Mouse (Mus musculus) hindbrain, embryonic 13.5 days (tissue): Measurements from ENCODE around the gene Spem1. TPM values are rescaled to one million over a fixed set of nuclear protein-coding genes. Genes with fewer than 3 reads are reported as not detected.

Experiments
- ATAC-seq: fragments of 200-750 bp; cut with Nextera tagmentation; 2 replicates; pipeline ENCODE4 v1.8.0; 2017; ENCODE audit warnings: moderate TSS enrichment; ENCODE audit not compliant: low FRiP score
- H3K27ac ChIP-seq: fragments of 300-500 bp; sonication (generic); 2 replicates; pipeline ENCODE4 v1.5.1; 2015; ENCODE audit warnings: inconsistent platforms, mild to moderate bottlenecking, moderate library complexity
- H3K27me3 ChIP-seq: fragments of 300-500 bp; sonication (generic); 2 replicates; pipeline ENCODE4 v1.6.1; 2015; ENCODE audit warnings: mild to moderate bottlenecking, inconsistent platforms
- H3K36me3 ChIP-seq: fragments of 300-500 bp; sonication (generic); 2 replicates; pipeline ENCODE4 v1.6.1; 2015; ENCODE audit warnings: mild to moderate bottlenecking, inconsistent platforms
- H3K4me1 ChIP-seq: fragments of 300-500 bp; sonication (generic); replicated peaks from 2 replicates; pipeline ENCODE4 v1.6.1; 2015; ENCODE audit warnings: inconsistent platforms
- H3K4me2 ChIP-seq: fragments of 300-500 bp; sonication (generic); 2 replicates; pipeline ENCODE4 v1.6.1; 2015; ENCODE audit warnings: inconsistent platforms, mild to moderate bottlenecking, moderate library complexity
- H3K4me3 ChIP-seq: fragments of 300-500 bp; sonication (generic); 2 replicates; pipeline ENCODE4 v1.5.1; 2015; ENCODE audit warnings: mild to moderate bottlenecking, inconsistent platforms
- H3K9ac ChIP-seq: fragments of 300-500 bp; sonication (generic); 2 replicates; pipeline ENCODE4 v1.6.1; 2015; ENCODE audit warnings: mild to moderate bottlenecking, inconsistent platforms
- H3K9me3 ChIP-seq: fragments of 300-500 bp; sonication (generic); 2 replicates; pipeline ENCODE4 v1.6.1; 2016; ENCODE audit warnings: inconsistent platforms
- WGBS: fragments of 180-500 bp; shearing (Covaris S2); methylation state at CpG from one replicate; pipeline ENCODE4 v1.1.7; 2015; 5-methylcytosine and 5-hydroxymethylcytosine counted together
- polyA plus RNA-seq: library from polyadenylated mRNA; unstranded; fragments of >200 nt; fragmentation: Nextera tagmentation; extraction: Ambion mirVana; gene quantifications from 2 replicates; pipeline ENCODE4 v1.2.1, GENCODE M21; 2015

Spem1 gene
- polyA plus RNA-seq, 1 experiment from 2014 or later: 0.81 TPM

DNA sequence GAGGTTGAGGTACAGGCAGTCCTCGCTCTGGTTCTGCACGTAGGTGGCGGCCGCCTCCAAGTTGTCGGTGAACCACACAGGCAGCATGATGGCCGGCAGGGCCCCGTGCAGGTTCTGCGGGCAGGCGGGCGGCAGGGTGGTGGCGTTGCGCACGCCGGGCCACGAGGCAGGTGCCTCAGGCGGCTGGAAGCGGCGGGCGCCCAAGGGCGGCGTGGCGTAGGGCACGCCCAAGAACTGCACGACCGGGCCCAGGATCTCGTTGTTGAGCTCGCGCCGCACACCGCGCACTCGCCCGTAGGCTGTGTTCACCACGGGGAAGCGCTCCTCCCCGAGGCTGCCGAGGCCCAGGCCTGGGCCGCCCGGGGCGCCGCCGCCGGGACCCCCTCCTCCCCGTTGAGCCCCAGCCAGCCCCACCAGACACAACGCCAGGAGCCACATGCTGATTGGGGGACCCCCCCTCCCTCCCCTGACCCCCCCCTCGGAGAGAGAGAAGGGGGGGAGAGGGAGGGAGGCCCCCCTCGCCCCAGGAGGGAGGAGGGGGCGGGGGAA lies 12.1 kb upstream of the Spem1 start:
- no peak for ATAC-seq
- Histone ChIP-seq H3K27me3 (no peaks in the 10 kb centered on the region), H3K27ac (peak overlapping the region; percentile 99; the same call in 1 of the 2 replicates), H3K9me3 (no peaks in the 10 kb centered on the region), H3K4me1 (peaks cover 52% of the 10 kb centered on the region), H3K4me3 (peak overlapping the region; percentile 98), H3K4me2 (peak overlapping the region; percentile 99), H3K36me3 (peaks cover 37% of the 10 kb centered on the region), H3K9ac (peak overlapping the region; percentile 99)
- WGBS: 4% methylated on average over 43 of the region's 48 CpGs

DNA sequence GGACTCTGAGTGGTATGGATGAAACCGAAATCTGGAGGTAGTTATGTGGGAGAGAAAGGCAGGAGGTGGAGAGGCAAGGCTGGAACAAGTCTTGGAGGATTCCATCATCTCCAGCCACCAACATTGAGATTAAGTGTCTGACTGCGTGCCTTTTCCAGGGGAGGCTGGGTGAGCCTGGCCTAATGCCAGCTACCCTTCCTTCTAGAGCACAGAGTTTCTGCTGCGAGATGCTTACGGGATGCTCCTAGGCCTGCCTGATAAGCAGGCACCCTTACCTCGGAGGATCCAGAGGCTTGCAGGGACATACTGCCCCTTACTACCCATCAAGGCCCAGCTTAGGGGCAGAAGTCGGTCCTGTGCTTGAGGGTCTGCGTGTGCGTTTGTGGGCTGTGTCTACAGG lies 11.6 kb upstream of the Spem1 start:
- H3K27me3 ChIP-seq: no peaks in the 10 kb centered on the region
- peaks cover 52% of the 10 kb centered on the region for H3K4me1 ChIP-seq
- H3K9me3 ChIP-seq: no peaks in the 10 kb centered on the region
- 52% methylated on average over 8 of the region's 8 CpGs for WGBS
- peak overlapping the region; percentile 98 for H3K4me3 ChIP-seq
- H3K4me2 ChIP-seq: peak overlapping the region; percentile 99
- 0 out of 2 replicates have a peak overlapping the region, but pooled peaks have one; percentile 99 for H3K27ac ChIP-seq
- peak overlapping the region; percentile 99 for H3K9ac ChIP-seq
- no peak for ATAC-seq
- peaks cover 42% of the 10 kb centered on the region for H3K36me3 ChIP-seq

DNA sequence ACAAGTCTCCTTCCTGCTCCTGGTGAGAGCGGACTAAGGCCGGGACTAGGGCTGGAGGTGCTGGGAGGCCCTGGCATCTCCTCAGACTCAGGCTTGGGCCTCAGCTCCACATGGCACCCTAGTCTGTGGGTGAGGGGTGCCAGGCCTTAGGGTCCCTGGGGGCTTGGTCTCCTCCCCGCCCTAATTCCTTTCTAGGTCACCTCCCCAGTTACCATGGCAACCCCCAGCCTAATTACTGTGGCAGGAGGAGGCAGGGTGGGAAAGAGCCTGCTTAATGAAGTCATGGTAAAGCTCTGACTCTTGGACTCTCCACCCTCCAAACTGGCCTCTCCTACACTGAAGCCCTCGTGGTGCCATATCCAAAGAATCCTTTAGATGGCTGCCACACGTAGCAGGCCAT lies 6.9 kb upstream of the Spem1 start:
- Histone ChIP-seq H3K27me3 (no peaks in the 10 kb centered on the region), H3K27ac (0 out of 2 replicates have a peak overlapping the region, but pooled peaks have one; percentile 12), H3K4me1 (peaks cover 28% of the 10 kb centered on the region), H3K9me3 (no peaks in the 10 kb centered on the region), H3K36me3 (peaks cover 87% of the 10 kb centered on the region), H3K9ac (peak overlapping the region; percentile 43; the same call in 1 of the 2 replicates), H3K4me2 (no peak overlapping the region), H3K4me3 (no peak overlapping the region)
- no peak for ATAC-seq
- WGBS: 63% methylated on average over 5 of the region's 5 CpGs

DNA sequence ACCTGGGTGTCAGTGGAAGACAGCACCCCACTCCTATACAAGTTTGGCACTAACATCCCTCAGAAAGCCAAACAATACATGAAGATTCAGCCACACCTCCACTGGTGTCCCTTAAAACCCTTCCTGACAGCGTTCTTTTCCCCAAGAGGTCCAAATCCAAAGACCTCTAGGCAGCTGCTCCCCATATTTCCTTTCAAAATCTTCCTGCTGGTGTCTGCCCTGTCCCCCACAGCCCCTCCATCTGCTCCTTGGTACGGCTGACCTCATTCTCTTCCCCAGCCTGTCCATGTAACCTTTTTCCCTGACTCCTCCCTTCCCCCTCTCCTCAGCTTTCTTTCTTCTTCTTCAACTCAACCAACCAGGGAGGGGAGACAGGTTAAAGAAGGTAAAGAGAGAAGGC lies 1.5 kb upstream of the Spem1 start:
- WGBS: 68% methylated on average over 2 of the region's 2 CpGs
- no peak overlapping the region for H3K4me2 ChIP-seq
- no peak for ATAC-seq
- no peaks in the 10 kb centered on the region for H3K9me3 ChIP-seq
- no peak overlapping the region for H3K27ac ChIP-seq
- peaks cover 45% of the 10 kb centered on the region for H3K36me3 ChIP-seq
- H3K4me3 ChIP-seq: no peak overlapping the region
- no peaks in the 10 kb centered on the region for H3K27me3 ChIP-seq
- H3K4me1 ChIP-seq: no peaks in the 10 kb centered on the region
- H3K9ac ChIP-seq: no peak overlapping the region

DNA sequence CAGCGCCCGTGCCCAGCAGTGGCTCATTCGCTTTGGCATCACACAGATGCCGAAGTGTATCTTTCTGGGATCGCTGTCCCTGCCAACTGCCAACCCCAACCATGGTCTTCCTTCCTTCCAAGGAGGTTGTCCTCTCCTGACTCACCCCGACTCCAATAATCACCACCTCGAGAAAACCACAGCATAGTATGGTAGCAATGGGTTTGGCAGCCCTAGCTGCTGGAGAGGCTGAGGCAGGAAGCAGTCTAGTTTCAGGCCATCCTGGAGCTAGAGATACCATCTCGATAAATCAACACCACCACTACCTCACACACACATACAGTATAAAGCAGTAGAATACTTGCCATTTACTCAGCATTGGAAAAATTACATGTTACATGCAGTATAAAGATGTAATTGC lies 3.1 kb downstream of the Spem1 start:
- Histone ChIP-seq H3K9ac (no peak overlapping the region), H3K4me1 (no peaks in the 10 kb centered on the region), H3K4me3 (no peak overlapping the region), H3K9me3 (no peaks in the 10 kb centered on the region), H3K27ac (no peak overlapping the region), H3K27me3 (no peaks in the 10 kb centered on the region), H3K36me3 (no peaks in the 10 kb centered on the region; the same call in none of the 2 replicates), H3K4me2 (no peak overlapping the region)
- no peak for ATAC-seq
- WGBS: 95% methylated on average over 8 of the region's 8 CpGs

DNA sequence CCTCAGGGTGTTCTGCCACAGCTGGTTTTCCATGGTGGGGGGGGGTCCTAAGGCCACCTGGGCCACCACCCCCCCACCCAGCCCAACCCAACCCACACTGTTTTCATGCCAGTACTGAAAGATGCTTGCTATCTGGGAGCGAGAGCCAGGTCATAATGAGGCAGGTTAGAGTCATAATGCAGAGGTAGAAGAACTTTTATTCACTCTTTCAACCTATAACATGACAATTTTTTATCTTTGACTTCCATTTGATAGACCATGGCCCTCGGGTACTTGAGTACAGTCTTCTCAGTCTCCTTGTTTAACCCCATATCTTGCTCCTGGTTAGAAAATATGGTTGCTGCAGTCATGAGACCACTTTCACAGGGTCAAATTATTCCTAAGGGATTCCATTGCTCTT lies 3.6 kb downstream of the Spem1 start, which contains the start of gene Spem2:
Spem2 (minus strand) TSS at position 101 of the 400 bp plus-strand sequence.
- Histone ChIP-seq H3K27ac (no peak within 1 kb of the TSS), H3K4me2 (no peak within 1 kb of the TSS), H3K36me3 (no peaks in the 10 kb centered on the region; the same call in 1 of the 2 replicates), H3K4me3 (no peak within 1 kb of the TSS), H3K27me3 (0 out of 2 replicates have a peak, but pooled peaks cover 3% of the 10 kb centered on the region), H3K9me3 (no peaks in the 10 kb centered on the region), H3K9ac (no peak within 1 kb of the TSS), H3K4me1 (no peaks in the 10 kb centered on the region)
- WGBS: 88% methylated on average over 2 of the region's 2 CpGs
- ATAC-seq: no peak

DNA sequence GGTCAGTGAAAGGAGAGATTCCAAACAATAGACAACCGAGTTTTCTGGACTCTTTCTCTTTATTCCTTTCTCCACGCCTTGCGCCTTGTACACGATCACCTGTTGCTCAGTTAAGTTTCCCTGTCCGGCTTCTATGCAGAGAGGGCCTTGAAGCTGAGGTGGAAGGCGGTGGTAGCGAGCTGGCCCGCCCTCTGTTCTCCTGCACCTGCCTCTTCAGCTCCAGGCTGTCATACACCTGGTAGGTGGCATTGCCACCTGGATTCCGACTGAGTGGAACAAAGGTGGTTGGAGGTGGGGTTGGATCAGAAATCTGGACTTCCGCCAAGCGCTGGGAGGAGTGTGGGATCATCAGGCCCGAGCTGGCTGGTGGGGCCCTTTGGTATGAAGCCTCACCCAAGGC lies 5.5 kb downstream of the Spem1 start:
- Histone ChIP-seq H3K4me3 (no peak overlapping the region), H3K4me2 (no peak overlapping the region), H3K36me3 (no peaks in the 10 kb centered on the region), H3K27ac (no peak overlapping the region), H3K27me3 (0 out of 2 replicates have a peak, but pooled peaks cover 3% of the 10 kb centered on the region), H3K9ac (no peak overlapping the region), H3K9me3 (no peaks in the 10 kb centered on the region), H3K4me1 (no peaks in the 10 kb centered on the region)
- ATAC-seq: no peak
- WGBS: 91% methylated on average over 12 of the region's 12 CpGs

DNA sequence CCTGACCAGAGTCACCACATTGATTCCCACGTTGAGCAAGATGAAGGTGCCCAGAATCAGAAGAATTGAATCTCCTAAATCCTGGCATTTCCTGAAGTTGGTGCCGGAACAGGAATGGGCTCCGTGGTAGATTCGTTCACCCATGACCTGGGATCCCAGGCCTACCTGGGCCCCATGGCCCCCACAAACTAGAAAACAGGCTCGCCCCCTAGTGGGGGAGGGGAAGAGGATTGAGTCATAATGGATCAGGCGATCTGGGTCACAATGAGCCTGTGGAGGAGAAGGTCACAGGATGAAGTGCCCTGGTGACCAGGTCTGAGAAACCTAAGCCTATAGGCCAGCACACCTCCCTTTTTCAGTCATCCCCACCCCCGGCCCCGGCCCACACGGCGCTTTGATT lies 6.8 kb downstream of the Spem1 start, which contains the start of gene Gm39566:
Gm39566 (minus strand) TSS at position 144 of the 400 bp plus-strand sequence.
- no peaks in the 10 kb centered on the region for H3K4me1 ChIP-seq
- 70% methylated on average over 10 of the region's 10 CpGs for WGBS
- H3K36me3 ChIP-seq: no peaks in the 10 kb centered on the region
- no peaks in the 10 kb centered on the region for H3K9me3 ChIP-seq
- no peak within 1 kb of the TSS for H3K4me3 ChIP-seq
- no peak within 1 kb of the TSS for H3K9ac ChIP-seq
- H3K27ac ChIP-seq: no peak within 1 kb of the TSS
- no peak within 1 kb of the TSS for H3K4me2 ChIP-seq
- no peak for ATAC-seq
- H3K27me3 ChIP-seq: 0 out of 2 replicates have a peak, but pooled peaks cover 3% of the 10 kb centered on the region

DNA sequence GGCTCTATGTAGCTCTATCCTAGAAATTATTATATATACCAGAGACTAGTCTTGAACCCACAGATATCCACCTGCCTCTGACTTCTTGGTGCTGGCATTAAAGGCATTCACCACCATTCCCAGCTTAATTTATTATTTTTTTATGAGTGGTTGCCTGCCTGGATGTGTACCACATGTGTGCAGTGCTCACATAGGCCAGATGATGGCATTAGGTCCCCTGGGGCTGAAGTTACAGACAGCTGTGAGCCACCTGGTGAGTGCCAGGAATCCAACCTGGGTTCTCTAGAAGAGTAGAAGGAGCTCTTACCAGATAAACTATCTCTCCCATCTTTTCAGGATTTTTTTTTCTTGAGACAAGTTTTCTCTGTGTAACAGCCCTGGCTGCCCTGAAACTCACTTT lies 11.7 kb downstream of the Spem1 start:
- Histone ChIP-seq H3K27me3 (peaks cover 31% of the 10 kb centered on the region), H3K36me3 (no peaks in the 10 kb centered on the region), H3K27ac (no peak overlapping the region), H3K4me1 (peaks cover 3% of the 10 kb centered on the region; the same call in 1 of the 2 replicates), H3K9ac (no peak overlapping the region), H3K9me3 (0 out of 2 replicates have a peak, but pooled peaks cover 3% of the 10 kb centered on the region), H3K4me3 (no peak overlapping the region), H3K4me2 (no peak overlapping the region)
- ATAC-seq: no peak

DNA sequence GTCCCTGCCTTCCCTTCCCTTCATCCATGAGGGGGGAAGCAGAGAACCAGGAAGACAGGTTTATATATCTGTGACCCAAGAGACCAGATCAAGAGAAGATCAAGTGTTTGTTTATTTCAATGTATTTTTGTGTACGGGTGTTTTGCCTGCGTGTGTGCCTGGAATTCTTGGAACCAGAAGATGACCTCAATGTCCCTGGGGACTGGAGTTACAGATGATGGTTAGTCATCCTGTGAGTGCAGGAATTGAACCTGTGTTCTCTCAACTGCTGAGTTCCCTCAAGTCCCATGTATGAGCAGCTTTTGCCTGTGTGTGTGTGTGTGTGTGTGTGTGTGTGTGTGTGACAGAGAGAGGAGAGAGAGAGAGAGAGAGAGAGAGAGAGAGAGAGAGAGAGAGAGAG lies 14.3 kb downstream of the Spem1 start:
- Histone ChIP-seq H3K9me3 (0 out of 2 replicates have a peak, but pooled peaks cover 3% of the 10 kb centered on the region), H3K36me3 (no peaks in the 10 kb centered on the region), H3K4me3 (no peak overlapping the region), H3K4me1 (peaks cover 29% of the 10 kb centered on the region), H3K9ac (no peak overlapping the region), H3K27ac (no peak overlapping the region), H3K4me2 (no peak overlapping the region), H3K27me3 (peaks cover 42% of the 10 kb centered on the region)
- ATAC-seq: no peak
- 89% methylated on average over 2 of the region's 2 CpGs for WGBS

DNA sequence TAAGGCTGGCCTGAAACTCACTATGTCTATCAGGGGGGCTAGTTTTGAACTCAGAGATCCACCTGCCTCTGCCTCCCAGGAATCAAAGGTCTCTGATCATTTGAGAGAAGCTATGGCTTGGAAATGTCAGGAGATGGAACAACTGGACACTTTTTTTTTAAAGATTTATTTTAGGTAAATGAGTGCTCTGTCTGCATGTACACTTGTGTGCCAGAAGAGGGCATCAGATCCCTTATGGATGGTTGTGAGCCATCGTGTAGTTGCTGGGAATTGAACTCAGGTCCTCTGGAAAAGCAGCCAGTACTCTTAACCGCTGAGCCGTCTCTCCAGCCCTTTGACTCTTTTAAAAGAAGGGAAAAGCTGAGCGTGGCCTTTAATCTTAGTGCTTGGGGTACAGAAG lies 15.6 kb downstream of the Spem1 start:
- Histone ChIP-seq H3K27me3 (peaks cover 51% of the 10 kb centered on the region), H3K27ac (no peak overlapping the region), H3K36me3 (no peaks in the 10 kb centered on the region), H3K4me1 (peaks cover 41% of the 10 kb centered on the region), H3K9ac (no peak overlapping the region), H3K4me3 (no peak overlapping the region), H3K4me2 (no peak overlapping the region), H3K9me3 (0 out of 2 replicates have a peak, but pooled peaks cover 3% of the 10 kb centered on the region)
- 84% methylated on average over 4 of the region's 4 CpGs for WGBS
- no peak for ATAC-seq

DNA sequence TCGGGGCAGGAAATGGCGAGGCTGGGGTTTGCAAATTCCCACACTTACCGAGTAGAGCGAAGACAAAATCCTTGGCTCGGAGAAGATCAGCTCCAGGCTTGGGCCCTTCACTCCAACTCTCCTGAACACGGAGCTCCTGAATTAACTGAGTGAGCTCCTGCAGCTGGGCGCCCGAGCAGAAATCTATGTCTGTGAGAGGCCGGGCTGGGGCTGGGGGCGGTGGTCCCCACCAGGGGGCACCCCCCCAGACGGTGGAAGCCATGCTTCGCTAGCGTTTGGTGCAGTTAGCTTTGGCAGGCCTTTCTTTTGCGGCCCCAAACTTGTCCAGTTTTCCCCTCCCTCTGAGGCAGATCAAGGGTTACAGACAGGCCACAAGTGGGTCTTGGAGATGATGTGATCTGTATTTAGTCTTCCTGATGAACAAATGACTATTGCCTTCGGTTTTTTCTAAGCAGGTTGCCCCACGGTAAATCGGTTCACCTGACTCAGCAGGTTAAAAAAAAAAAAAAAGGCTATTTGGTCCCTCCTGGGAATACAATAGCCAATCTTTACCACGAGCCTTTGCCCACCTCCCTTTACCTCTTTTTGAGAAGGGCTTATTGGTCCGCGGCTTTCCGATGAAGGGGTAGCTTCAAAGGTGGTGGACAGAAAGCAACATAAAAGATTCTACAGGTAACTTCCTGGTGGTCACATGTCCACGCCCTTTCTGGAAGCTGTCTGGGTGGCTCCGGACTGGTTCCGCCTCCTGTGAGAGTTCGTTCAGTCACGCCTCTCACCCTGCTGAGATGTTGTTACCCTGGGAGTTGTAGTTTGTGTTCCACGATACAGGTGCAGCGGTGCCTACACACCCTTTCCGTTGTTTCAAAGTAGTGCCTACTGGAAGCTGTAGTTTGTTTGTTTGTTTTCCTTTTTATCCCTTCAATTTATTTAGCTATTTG lies 16.7 kb downstream of the Spem1 start, which contains the start of gene Tmem102:
Tmem102 (minus strand) TSS at position 653 of the 938 bp plus-strand sequence.
- Histone ChIP-seq H3K36me3 (no peaks in the 10 kb centered on the region), H3K4me2 (peak within 1 kb of the TSS; percentile 94), H3K27me3 (peaks cover 51% of the 10 kb centered on the region), H3K4me1 (peaks cover 51% of the 10 kb centered on the region), H3K9ac (no peak within 1 kb of the TSS; the same call in 1 of the 2 replicates), H3K4me3 (peak within 1 kb of the TSS; percentile 10; the same call in 1 of the 2 replicates), H3K27ac (no peak within 1 kb of the TSS), H3K9me3 (0 out of 2 replicates have a peak, but pooled peaks cover 3% of the 10 kb centered on the region)
- WGBS: 5% methylated on average over 29 of the region's 29 CpGs
- no peak for ATAC-seq
